Mouse (Mus musculus): ENCODE data around the gene Reck.

Reck gene

GRCm38 (mm10) chr4:43875160-43875918, at the start of gene Reck:
TSS of gene Reck (plus strand) at chr4:43875530.
- DNase-seq (ENCODE audit: low spot score in 2 of 2) = peak; percentile 82 to 88

GRCm38 (mm10) chr4:43828806-43829205, 46.5 kb upstream of the Reck start:
- no peak for DNase-seq (ENCODE audit: low spot score in 2 of 2)

- peak in 1 of 2 experiments; percentile 55 for DNase-seq (ENCODE audit: low spot score in 2 of 2)
Observed at GRCm38 (mm10) chr4:43832031-43832430, 43.3 kb upstream of the Reck start.

GRCm38 (mm10) chr4:43833752-43834151, 41.6 kb upstream of the Reck start:
- peak in 1 of 2 experiments; percentile 34 for DNase-seq (ENCODE audit: low spot score in 2 of 2)

- peak in 1 of 2 experiments; percentile 13 for DNase-seq (ENCODE audit: low spot score in 2 of 2)
Observed at GRCm38 (mm10) chr4:43834749-43835148, 40.6 kb upstream of the Reck start.

- DNase-seq (ENCODE audit: low spot score in 2 of 2) = peak in 1 of 2 experiments; percentile 40
Observed at GRCm38 (mm10) chr4:43838326-43838725, 37.0 kb upstream of the Reck start.

- DNase-seq (ENCODE audit: low spot score in 2 of 2) = no peak
Observed at GRCm38 (mm10) chr4:43840101-43840500, 35.2 kb upstream of the Reck start, which contains the start of gene Olfr157. TSS of gene Olfr157 (minus strand) at chr4:43840201.

- DNase-seq (ENCODE audit: low spot score in 2 of 2) = no peak
Observed at GRCm38 (mm10) chr4:43851265-43851664, 24.1 kb upstream of the Reck start, which contains the start of gene Olfr155. TSS of gene Olfr155 (plus strand) at chr4:43851565.

GRCm38 (mm10) chr4:43854101-43854500, 21.2 kb upstream of the Reck start:
- no peak for DNase-seq (ENCODE audit: low spot score in 2 of 2)

- no peak for DNase-seq (ENCODE audit: low spot score in 2 of 2)
Observed at GRCm38 (mm10) chr4:43859886-43860285, 15.4 kb upstream of the Reck start.

GRCm38 (mm10) chr4:43860744-43861519, 14.4 kb upstream of the Reck start:
- peak; percentile 35 to 71 for DNase-seq (ENCODE audit: low spot score in 2 of 2)

- no peak for DNase-seq (ENCODE audit: low spot score in 2 of 2)
Observed at GRCm38 (mm10) chr4:43863298-43863697, 12.0 kb upstream of the Reck start.

GRCm38 (mm10) chr4:43869821-43870220, 5.5 kb upstream of the Reck start:
- no peak for DNase-seq (ENCODE audit: low spot score in 2 of 2)

GRCm38 (mm10) chr4:43874501-43874900, 829 bp upstream of the Reck start:
- no peak for DNase-seq (ENCODE audit: low spot score in 2 of 2)

GRCm38 (mm10) chr4:43875919-43876411, 635 bp downstream of the Reck start:
- no peak for DNase-seq (ENCODE audit: low spot score in 2 of 2)

GRCm38 (mm10) chr4:43877230-43877629, 1.9 kb downstream of the Reck start:
- DNase-seq (ENCODE audit: low spot score in 2 of 2) = no peak

GRCm38 (mm10) chr4:43878121-43878776, 2.9 kb downstream of the Reck start:
- DNase-seq (ENCODE audit: low spot score in 2 of 2) = no peak

GRCm38 (mm10) chr4:43879566-43879965, 4.2 kb downstream of the Reck start:
- no peak for DNase-seq (ENCODE audit: low spot score in 2 of 2)

- no peak for DNase-seq (ENCODE audit: low spot score in 2 of 2)
Observed at GRCm38 (mm10) chr4:43884196-43884595, 8.9 kb downstream of the Reck start.

- no peak for DNase-seq (ENCODE audit: low spot score in 2 of 2)
Observed at GRCm38 (mm10) chr4:43891247-43891646, 15.9 kb downstream of the Reck start.

GRCm38 (mm10) chr4:43897209-43897608, 21.9 kb downstream of the Reck start:
- no peak for DNase-seq (ENCODE audit: low spot score in 2 of 2)

GRCm38 (mm10) chr4:43899197-43899596, 23.9 kb downstream of the Reck start:
- DNase-seq (ENCODE audit: low spot score in 2 of 2) = no peak

Measured in urinary bladder, postnatal 4 days (tissue).